Mouse (Mus musculus): ENCODE measurements around the gene Prkch. TPM values are rescaled to one million over a fixed set of nuclear protein-coding genes. Genes with fewer than 3 reads are reported as not detected.

The Prkch gene
- polyA plus RNA-seq, 1 experiment from 2014 or later: 40.4 TPM

- DNase-seq (ENCODE audit: low spot score): peak; percentile 25
These were observed 3.8 kb upstream of the Prkch start for GRCm38 (mm10) chr12:73580811-73581210.

- no peak for DNase-seq (ENCODE audit: low spot score)
These were observed 1.3 kb upstream of the Prkch start for GRCm38 (mm10) chr12:73583318-73583717.

- no peak for DNase-seq (ENCODE audit: low spot score)
These were observed 585 bp upstream of the Prkch start for GRCm38 (mm10) chr12:73583813-73584609.

GRCm38 (mm10) chr12:73585241-73585801 is 725 bp downstream of the Prkch start:
- DNase-seq (ENCODE audit: low spot score): no peak

GRCm38 (mm10) chr12:73585850-73586249 is 1.3 kb downstream of the Prkch start:
- no peak for DNase-seq (ENCODE audit: low spot score)

- no peak for DNase-seq (ENCODE audit: low spot score)
These were observed 2.7 kb downstream of the Prkch start for GRCm38 (mm10) chr12:73587262-73587661.

GRCm38 (mm10) chr12:73590627-73591276 is 6.2 kb downstream of the Prkch start:
- DNase-seq (ENCODE audit: low spot score): no peak

GRCm38 (mm10) chr12:73591625-73592024 is 7.0 kb downstream of the Prkch start:
- DNase-seq (ENCODE audit: low spot score): no peak

- peak; percentile 84 for DNase-seq (ENCODE audit: low spot score)
These were observed 8.6 kb downstream of the Prkch start for GRCm38 (mm10) chr12:73593021-73593798.

- DNase-seq (ENCODE audit: low spot score): peak; percentile 20
These were observed 9.7 kb downstream of the Prkch start for GRCm38 (mm10) chr12:73594177-73594745.

- DNase-seq (ENCODE audit: low spot score): peak; percentile 43
These were observed 10.6 kb downstream of the Prkch start for GRCm38 (mm10) chr12:73595226-73595625.

- DNase-seq (ENCODE audit: low spot score): peak; percentile 89
These were observed 13.6 kb downstream of the Prkch start for GRCm38 (mm10) chr12:73598241-73598640.

- DNase-seq (ENCODE audit: low spot score): no peak
These were observed 15.9 kb downstream of the Prkch start for GRCm38 (mm10) chr12:73600457-73600856.

- DNase-seq (ENCODE audit: low spot score): no peak
These were observed 18.4 kb downstream of the Prkch start for GRCm38 (mm10) chr12:73602974-73603373.

- DNase-seq (ENCODE audit: low spot score): peak; percentile 63
These were observed 19.1 kb downstream of the Prkch start for GRCm38 (mm10) chr12:73603653-73604052.

GRCm38 (mm10) chr12:73604762-73605161 is 20.2 kb downstream of the Prkch start:
- DNase-seq (ENCODE audit: low spot score): peak; percentile 70

- DNase-seq (ENCODE audit: low spot score): peak; percentile 56
These were observed 20.6 kb downstream of the Prkch start for GRCm38 (mm10) chr12:73605174-73605573.

- DNase-seq (ENCODE audit: low spot score): no peak
These were observed 22.9 kb downstream of the Prkch start for GRCm38 (mm10) chr12:73607381-73608064.

GRCm38 (mm10) chr12:73608065-73608397 is 23.4 kb downstream of the Prkch start:
- DNase-seq (ENCODE audit: low spot score): peak; percentile 65

- DNase-seq (ENCODE audit: low spot score): no peak
These were observed 24.7 kb downstream of the Prkch start for GRCm38 (mm10) chr12:73609262-73609661.
